Mouse (Mus musculus): ENCODE measurements around the gene 2900011O08Rik. TPM values are rescaled to one million over a fixed set of nuclear protein-coding genes. Genes with fewer than 3 reads are reported as not detected.

Gene 2900011O08Rik
- polyA plus RNA-seq, 1 experiment from 2014 or later: 2.0 TPM

Small RNAs within 50 kb of the gene (microRNA-seq; reads per million reads assigned to microRNA genes)
- gene Gm27671: not detected

Other genes starting within 250 kb of the 2900011O08Rik start
- 55.2 and 56.2 TPM in 2 replicates for gene Rrn3, start 205.9 kb upstream of the 2900011O08Rik start, polyA plus RNA-seq (2015; fragmentation: Nextera tagmentation; extraction: Ambion mirVana)
- 163 TPM in 2 replicates for gene Ntan1, start 167.8 kb upstream of the 2900011O08Rik start, polyA plus RNA-seq (2015; fragmentation: Nextera tagmentation; extraction: Ambion mirVana)
- 115 and 122 TPM in 2 replicates for gene Pdxdc1, start 83.5 kb upstream of the 2900011O08Rik start, polyA plus RNA-seq (2015; fragmentation: Nextera tagmentation; extraction: Ambion mirVana)
- 11.1 and 13.2 TPM in 2 replicates for gene Mpv17l, start 83.4 kb upstream of the 2900011O08Rik start, polyA plus RNA-seq (2015; fragmentation: Nextera tagmentation; extraction: Ambion mirVana)
- 0.19 TPM in 1 of 2 replicates, not detected in the other for gene Ifitm7, start 284 bp downstream of the 2900011O08Rik start, polyA plus RNA-seq (2015; fragmentation: Nextera tagmentation; extraction: Ambion mirVana)
- gene Nde1, start 176.7 kb downstream of the 2900011O08Rik start, polyA plus RNA-seq (2015; fragmentation: Nextera tagmentation; extraction: Ambion mirVana): 78.9 and 87.3 TPM in 2 replicates
- 14.3 and 14.8 TPM in 2 replicates for gene Marf1, start 176.7 kb downstream of the 2900011O08Rik start, polyA plus RNA-seq (2015; fragmentation: Nextera tagmentation; extraction: Ambion mirVana)

Measured in stomach, embryonic 16.5 days (tissue).